Mouse (Mus musculus) layer of hippocampus, adult 8-10 months (tissue): ENCODE measurements around the gene Prss34. TPM values are rescaled to one million over a fixed set of nuclear protein-coding genes. Genes with fewer than 3 reads are reported as not detected.

ENCODE experiments used
- DNase-seq, 2 experiments: peaks; one replicate each; pipeline ENCODE4 v3.0.0; 2022; ENCODE audit warnings: low spot score in 2 of 2
- total RNA-seq, 4 experiments: library from RNA; stranded (reverse); gene quantifications; 2 replicates each; pipeline ENCODE4 v1.2.4; 2022

Prss34 gene
- total RNA-seq = not detected

DNA sequence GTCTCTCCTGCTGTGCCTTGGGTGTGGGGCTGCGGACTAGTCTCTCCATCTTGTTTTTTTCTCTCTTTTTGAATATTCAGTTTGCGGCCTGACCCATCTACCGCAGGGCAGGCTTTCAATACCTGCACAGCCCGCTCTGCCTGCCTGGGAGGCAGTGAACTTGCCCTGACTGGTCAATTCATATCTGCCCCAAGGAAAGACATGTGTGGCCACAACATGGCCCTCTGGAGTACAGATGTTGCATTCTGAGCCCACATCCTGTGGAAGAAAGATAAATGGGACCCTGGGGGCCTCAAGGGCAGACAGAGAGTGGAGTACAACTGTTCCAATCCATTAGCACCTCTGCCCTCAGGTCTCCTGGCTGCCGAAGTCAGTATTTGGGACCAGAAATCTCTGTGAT, at the start of gene Prss34:
Gene Prss34, plus strand, starts transcription at position 301 of the 400 bp plus-strand sequence.
- no peak for DNase-seq

DNA sequence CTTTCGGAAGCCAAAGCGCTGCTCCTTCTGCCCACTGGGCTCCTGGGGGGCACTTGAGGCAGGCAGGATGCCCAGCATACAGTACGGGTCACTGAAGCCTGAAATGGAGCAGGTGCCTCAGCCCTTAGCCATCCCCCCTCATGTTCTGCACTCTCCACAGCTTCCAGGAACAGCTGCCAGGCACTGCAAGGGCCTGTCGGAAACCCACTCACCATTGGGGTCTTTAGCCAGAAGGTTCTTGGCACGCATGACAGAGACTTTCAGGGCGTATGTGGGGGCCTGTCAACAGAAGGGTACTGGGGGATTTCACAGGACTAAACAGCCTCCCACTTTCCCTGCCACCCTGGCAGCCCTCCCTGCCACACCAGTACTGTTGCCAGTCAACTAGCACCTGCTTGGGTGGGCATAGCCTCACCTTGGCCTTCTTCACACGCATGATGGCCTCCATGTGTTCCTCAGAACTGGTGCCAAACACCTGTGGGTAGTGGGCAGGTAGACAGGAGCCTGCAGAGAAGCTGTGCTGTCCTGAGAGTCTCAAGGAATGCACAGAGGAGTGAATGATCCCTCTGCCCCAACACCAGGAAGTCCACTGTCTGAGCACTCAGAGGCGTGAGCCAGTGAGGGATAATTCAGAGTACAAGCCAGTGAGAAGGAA, 47.9 kb upstream of the Prss34 start:
- no peak for DNase-seq

GRCm38 (mm10) chr17:25252643-25253042, 45.6 kb upstream of the Prss34 start:
- no peak for DNase-seq

DNA sequence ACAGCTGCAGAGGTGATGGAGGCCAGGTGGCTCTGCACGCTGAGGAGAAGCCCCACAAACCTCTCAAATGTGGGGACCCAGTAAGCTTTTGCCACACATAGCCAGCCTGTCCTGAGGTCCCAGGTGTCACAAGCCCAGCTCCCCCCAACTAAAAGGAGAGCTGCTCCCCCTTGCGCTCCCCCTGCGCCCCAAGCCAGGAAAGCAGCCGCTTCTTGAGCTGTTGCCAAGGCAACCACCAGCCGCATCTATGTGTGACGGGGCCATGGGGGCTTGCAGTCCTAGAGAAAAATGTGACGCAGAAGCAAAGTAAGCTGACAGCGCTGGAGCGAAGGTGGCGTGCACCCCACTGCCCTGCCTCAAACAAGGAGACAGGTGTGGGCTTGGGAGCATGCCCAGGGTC, 44.4 kb upstream of the Prss34 start:
- peak in 1 of 2 experiments; percentile 48 for DNase-seq

DNA sequence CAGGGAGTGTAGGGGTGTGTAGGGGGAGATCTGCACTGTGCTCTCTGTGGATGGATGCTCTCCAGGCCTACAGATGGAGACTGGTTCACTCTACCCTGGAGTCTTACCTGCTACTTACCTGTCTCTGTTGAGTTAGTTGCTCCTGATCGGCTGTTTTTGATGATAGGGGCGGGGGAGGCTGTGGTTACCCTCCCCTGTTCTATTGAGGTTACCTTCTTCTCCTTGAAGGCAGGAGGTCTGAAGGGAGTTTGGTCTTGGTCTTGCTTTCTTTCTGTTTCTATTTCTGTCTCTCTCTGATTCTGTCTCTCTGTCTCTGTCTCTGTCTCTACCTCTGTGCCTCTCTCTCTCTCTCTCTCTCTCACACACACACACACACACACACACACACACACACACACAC, 43.1 kb upstream of the Prss34 start:
- no peak for DNase-seq

DNA sequence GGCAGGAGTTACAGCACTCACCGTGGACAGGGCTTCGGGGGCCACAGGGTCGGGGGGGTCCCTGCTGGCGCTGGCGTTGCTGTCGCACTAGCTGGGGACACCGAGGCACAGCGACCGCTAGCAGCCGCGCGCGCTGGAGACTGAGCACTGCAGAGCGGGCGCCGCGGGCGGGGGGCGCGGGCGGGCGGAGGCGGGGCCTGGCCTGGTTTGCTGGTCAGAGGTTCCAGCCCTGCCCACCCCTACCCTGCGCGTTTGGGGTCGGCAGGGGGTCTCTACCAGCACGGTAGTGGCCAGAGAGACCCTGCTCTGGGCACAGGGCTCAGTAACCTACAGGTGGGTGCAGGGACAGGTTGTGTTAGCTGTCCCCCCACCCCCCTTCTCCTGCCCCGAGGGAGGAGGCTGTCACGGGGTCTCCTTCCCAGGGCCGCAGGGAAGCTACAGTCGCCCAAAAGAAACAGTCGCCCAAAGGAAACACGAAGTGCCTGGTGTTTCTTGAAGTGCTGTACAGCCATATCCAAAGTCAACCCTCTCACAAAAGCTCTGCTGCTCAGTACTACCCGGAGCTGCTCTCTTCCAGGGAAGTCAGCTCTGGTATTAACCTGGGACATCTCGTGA, 41.9 kb upstream of the Prss34 start, which contains the start of gene Baiap3:
Gene Baiap3, minus strand, starts transcription at position 225 of the 615 bp plus-strand sequence.
- no peak for DNase-seq

GRCm38 (mm10) chr17:25257804-25258261, 40.4 kb upstream of the Prss34 start:
- no peak for DNase-seq

DNA sequence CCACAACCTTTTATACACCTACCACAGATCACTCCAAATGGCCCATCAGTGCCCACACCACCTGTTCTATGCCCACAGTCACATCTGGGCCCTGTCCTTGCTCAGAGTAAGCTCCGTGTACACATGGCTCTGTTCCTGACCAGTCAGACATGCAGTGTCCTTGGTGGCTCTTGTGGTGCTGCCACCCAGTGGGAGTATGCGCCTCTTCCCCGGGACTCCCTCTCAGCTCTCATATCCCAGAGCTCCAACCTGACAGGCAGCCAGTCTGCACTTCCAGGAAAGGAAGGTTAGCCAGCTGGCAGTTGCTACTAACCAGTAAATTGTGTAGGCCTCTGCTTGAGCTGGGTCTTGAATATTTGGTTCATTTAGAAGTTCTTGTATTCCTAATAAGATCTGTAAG, 33.7 kb upstream of the Prss34 start:
- peak in 1 of 2 experiments; percentile 44 for DNase-seq

- no peak for DNase-seq
Measured at GRCm38 (mm10) chr17:25270795-25271335, 27.3 kb upstream of the Prss34 start.

DNA sequence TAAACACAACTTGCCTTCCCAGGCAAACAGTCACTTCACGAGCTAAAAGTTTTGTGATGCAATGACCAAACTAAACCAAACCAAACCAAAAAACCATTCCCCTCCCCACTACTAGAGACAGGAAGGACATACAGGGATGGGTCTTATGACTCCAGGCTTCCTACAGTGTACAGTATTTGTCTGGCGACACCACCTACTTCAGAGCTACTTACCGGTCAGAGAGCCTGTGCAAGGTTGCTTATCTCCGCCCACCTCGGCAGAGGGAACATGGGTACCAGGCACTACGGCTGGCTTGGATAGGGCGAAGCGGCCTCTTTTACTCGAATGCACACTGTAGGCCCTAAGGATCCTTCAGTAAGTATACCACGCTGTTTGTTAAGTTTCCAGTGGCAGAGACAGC, 25.9 kb upstream of the Prss34 start:
- no peak for DNase-seq

GRCm38 (mm10) chr17:25272951-25273705, 25.1 kb upstream of the Prss34 start:
- peak; percentile 82 to 93 for DNase-seq

GRCm38 (mm10) chr17:25273706-25274501, 24.3 kb upstream of the Prss34 start:
- DNase-seq = peak; percentile 92 to 98

GRCm38 (mm10) chr17:25274571-25275346, 23.4 kb upstream of the Prss34 start, which contains the start of gene Ube2i:
Gene Ube2i (minus strand): TSS chr17:25274622.
- no peak for DNase-seq

- DNase-seq = no peak
Measured at GRCm38 (mm10) chr17:25275833-25276232, 22.4 kb upstream of the Prss34 start.

DNA sequence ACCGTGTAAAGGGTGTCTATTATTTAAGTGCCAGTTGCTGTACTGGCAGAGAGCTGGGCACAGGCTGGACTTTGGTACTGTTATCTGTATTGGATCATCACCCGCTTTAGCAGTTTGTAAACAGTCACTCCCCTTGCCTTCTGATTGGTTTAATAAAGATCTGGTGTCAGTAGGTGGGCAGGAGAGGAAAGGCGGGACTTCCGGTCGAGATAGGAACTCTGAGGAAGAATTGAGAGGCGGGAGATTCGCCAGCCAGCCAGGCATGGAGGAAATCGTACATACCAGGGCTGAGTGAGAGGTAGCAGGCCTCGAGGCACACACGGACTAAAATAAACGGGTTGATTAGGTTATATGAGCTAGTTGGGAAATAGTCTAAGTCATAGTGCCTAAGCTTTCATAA, 16.1 kb upstream of the Prss34 start:
- DNase-seq = no peak

DNA sequence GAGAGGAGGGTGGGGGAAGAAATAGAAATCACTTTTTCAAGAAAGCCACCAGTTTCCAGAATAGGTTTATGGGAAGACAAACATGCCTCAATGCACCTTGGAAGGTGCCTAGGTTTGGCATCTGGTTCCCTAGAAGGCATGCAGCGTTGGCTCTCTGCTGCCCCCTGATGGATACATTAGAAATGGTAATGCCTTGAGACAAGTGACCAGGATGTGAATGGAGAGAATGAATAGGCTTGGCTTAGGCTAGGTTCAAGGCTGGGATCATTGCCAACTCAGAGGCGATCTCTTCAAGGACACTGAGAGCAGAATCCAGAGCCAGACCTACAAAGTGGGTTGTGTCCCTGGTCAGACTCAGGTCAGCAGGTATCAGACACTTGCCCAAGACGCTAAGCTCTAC, 13.2 kb upstream of the Prss34 start:
- peak; percentile 26 to 56 for DNase-seq

- peak in 1 of 2 experiments; percentile 47 for DNase-seq
Measured at GRCm38 (mm10) chr17:25288842-25289241, 9.4 kb upstream of the Prss34 start.

GRCm38 (mm10) chr17:25290411-25290810, 7.8 kb upstream of the Prss34 start:
- no peak for DNase-seq

GRCm38 (mm10) chr17:25293495-25293894, 4.7 kb upstream of the Prss34 start:
- no peak for DNase-seq

- DNase-seq = no peak
Measured at GRCm38 (mm10) chr17:25294111-25294510, 4.1 kb upstream of the Prss34 start.
